Mouse (Mus musculus) ES-E14 (cell line): ENCODE measurements around the gene Mrpl42. TPM values are rescaled to one million over a fixed set of nuclear protein-coding genes. Genes with fewer than 3 reads are reported as not detected.

ENCODE experiments used
- DNase-seq: peaks from one replicate; pipeline ENCODE4 v3.0.0-alpha.2; 2013; ENCODE audit warnings: low read depth, low spot score
- H3K27ac ChIP-seq: 2 replicates; pipeline ENCODE4 v1.5.1; 2012; ENCODE audit warnings: low read depth, mild to moderate bottlenecking, low read length, moderate library complexity, mixed read lengths; ENCODE audit not compliant: poor library complexity, insufficient read depth, severe bottlenecking
- H3K36me3 ChIP-seq: 2 replicates; pipeline ENCODE4 v1.6.1; 2012; ENCODE audit warnings: mild to moderate bottlenecking, low read length, moderate library complexity, mixed read lengths; ENCODE audit not compliant: control insufficient read depth, poor library complexity, insufficient read depth, severe bottlenecking
- H3K4me1 ChIP-seq, 2 experiments: fragments of 150-350 bp in 1 of 2; sonication (generic) in 1 of 2; 2 replicates each; pipeline ENCODE4 v1.6.1; 2012; ENCODE audit warnings: low read length in 2 of 2, mild to moderate bottlenecking in 1 of 2, mixed read lengths in 1 of 2; ENCODE audit not compliant: control insufficient read depth in 2 of 2, insufficient read depth in 2 of 2, poor library complexity in 1 of 2
- H3K4me3 ChIP-seq, 2 experiments: fragments of 150-350 bp in 1 of 2; sonication (generic) in 1 of 2; 2 replicates each; pipeline ENCODE4 v1.5.1; 2012; ENCODE audit warnings: low read length in 2 of 2, low read depth in 1 of 2, mild to moderate bottlenecking in 1 of 2, mixed read lengths in 1 of 2; ENCODE audit not compliant: insufficient read depth in 1 of 2, poor library complexity in 1 of 2, severe bottlenecking in 1 of 2
- H3K9ac ChIP-seq: 2 replicates; pipeline ENCODE4 v1.6.1; 2012; ENCODE audit warnings: low read depth, mild to moderate bottlenecking, low read length, mixed read lengths; ENCODE audit not compliant: poor library complexity, insufficient read depth, severe bottlenecking
- H3K9me3 ChIP-seq: fragments of 150-350 bp; sonication (generic); 2 replicates; pipeline ENCODE4 v1.6.1; 2012; ENCODE audit warnings: low read depth, mild to moderate bottlenecking, low read length; ENCODE audit not compliant: control insufficient read depth, insufficient read depth
- CHD2 ChIP-seq: IDR thresholded peaks from 2 replicates; pipeline ENCODE4 v1.6.1; 2014; ENCODE audit warnings: mild to moderate bottlenecking, low read depth, low read length, inconsistent platforms
- HCFC1 ChIP-seq: IDR thresholded peaks from 2 replicates; pipeline ENCODE4 v1.6.1; 2012; ENCODE audit warnings: low read length, inconsistent platforms, borderline replicate concordance; ENCODE audit not compliant: insufficient read depth
- MAFK ChIP-seq: IDR thresholded peaks from 2 replicates; pipeline ENCODE4 v1.6.1; 2014; ENCODE audit warnings: mild to moderate bottlenecking, low read depth, low read length, inconsistent platforms; ENCODE audit not compliant: insufficient read depth
- ZC3H11A ChIP-seq: IDR thresholded peaks from 2 replicates; pipeline ENCODE4 v1.6.1; 2012; ENCODE audit warnings: low read depth, mild to moderate bottlenecking, inconsistent platforms, low read length, borderline replicate concordance
- ZNF384 ChIP-seq: IDR thresholded peaks from 2 replicates; pipeline ENCODE4 v1.6.1; 2012; ENCODE audit warnings: low read depth, low read length, inconsistent platforms
- in situ Hi-C, 2 experiments: fragments of 600-800 bp; cut with MboI; formaldehyde crosslinking; loops; one replicate each; pipeline ENCODE4 v1.15.1; 2025; ENCODE audit warnings: low sequenced_read_pairs in 2 of 2, inconsistent platforms in 1 of 2; ENCODE audit not compliant: unreplicated experiment in 2 of 2
- total RNA-seq: library from RNA; depleted of rRNA; stranded (reverse); fragments of 300-350 nt; gene quantifications from 2 replicates; pipeline ENCODE4 v1.2.3, GENCODE M21; 2012

Gene Mrpl42
- total RNA-seq, 1 experiment = 163 TPM

GRCm38 (mm10) chr10:95542916-95543315 lies 41.2 kb upstream of the Mrpl42 start:
- no peak overlapping the region for H3K9ac ChIP-seq
- DNase-seq = no peak
- H3K27ac ChIP-seq = no peak overlapping the region
- TF ChIP-seq HCFC1 (no peak), ZNF384 (no peak), ZC3H11A (no peak), MAFK (no peak), CHD2 (no peak)
- peaks cover 3% of the 10 kb centered on the region; the same call in 1 of the 2 replicates for H3K36me3 ChIP-seq
- no peak overlapping the region for H3K4me3 ChIP-seq
- no peaks in the 10 kb centered on the region for H3K9me3 ChIP-seq
- in situ Hi-C loops = loop anchor here (25.0 kb wide), 2 partner anchors 494 to 544 kb away; no protein-coding TSS in a partner anchor
- H3K4me1 ChIP-seq = 0 out of 4 replicates have a peak, but pooled peaks cover 0 to 2% of the 10 kb centered on the region in 2 experiments

- Histone ChIP-seq H3K36me3 (peaks cover 2% of the 10 kb centered on the region; the same call in 1 of the 2 replicates), H3K27ac (no peak overlapping the region), H3K4me1 (no peaks in the 10 kb centered on the region), H3K4me3 (no peak overlapping the region), H3K9me3 (no peaks in the 10 kb centered on the region), H3K9ac (no peak overlapping the region)
- in situ Hi-C loops = loop anchor here (25.0 kb wide), 2 partner anchors 497 to 547 kb away; no protein-coding TSS in a partner anchor
- no peak for DNase-seq
- TF ChIP-seq HCFC1 (no peak), ZNF384 (no peak)
These were observed 38.1 kb upstream of the Mrpl42 start for GRCm38 (mm10) chr10:95539841-95540240.

GRCm38 (mm10) chr10:95539260-95539659 lies 37.5 kb upstream of the Mrpl42 start:
- peaks cover 2% of the 10 kb centered on the region; the same call in 1 of the 2 replicates for H3K36me3 ChIP-seq
- H3K9ac ChIP-seq = no peak overlapping the region
- no peak overlapping the region for H3K4me3 ChIP-seq
- TF ChIP-seq ZC3H11A (no peak), CHD2 (no peak), MAFK (no peak)
- DNase-seq = no peak
- in situ Hi-C loops = loop anchor here (25.0 kb wide), 2 partner anchors 498 to 548 kb away; no protein-coding TSS in a partner anchor
- H3K4me1 ChIP-seq = no peaks in the 10 kb centered on the region
- no peak overlapping the region for H3K27ac ChIP-seq
- no peaks in the 10 kb centered on the region for H3K9me3 ChIP-seq

- TF ChIP-seq MAFK = no peak
- no peak for TF ChIP-seq HCFC1
- no peak for TF ChIP-seq ZNF384
- no peak for TF ChIP-seq ZC3H11A
- TF ChIP-seq CHD2 = no peak
- no peak for DNase-seq
- H3K36me3 ChIP-seq = no peaks in the 10 kb centered on the region
- no peak overlapping the region for H3K4me3 ChIP-seq
- H3K27ac ChIP-seq = no peak overlapping the region
- H3K9ac ChIP-seq = no peak overlapping the region
- in situ Hi-C loops = loop anchor here (25.0 kb wide), 2 partner anchors 501 to 551 kb away; no protein-coding TSS in a partner anchor
- peaks cover 0 to 2% of the 10 kb centered on the region in 2 experiments; a peak in 1 of 4 replicates for H3K4me1 ChIP-seq
- H3K9me3 ChIP-seq = no peaks in the 10 kb centered on the region
These were observed 34.4 kb upstream of the Mrpl42 start for GRCm38 (mm10) chr10:95536222-95536541.
